Mouse (Mus musculus) left cerebral cortex, adult 11 months (tissue): ENCODE results near the gene Pigr.

Source experiments
- DNase-seq: peaks from one replicate; pipeline ENCODE4 v3.0.0; 2022; ENCODE audit warnings: low spot score

Gene Pigr

GRCm38 (mm10) chr1:130829906-130830830, 3.7 kb downstream of the Pigr start:
- DNase-seq, result no peak

- DNase-seq, result no peak
These were observed 6.0 kb downstream of the Pigr start for GRCm38 (mm10) chr1:130832230-130833149.

GRCm38 (mm10) chr1:130835161-130835936, 8.9 kb downstream of the Pigr start:
- DNase-seq, result no peak

GRCm38 (mm10) chr1:130838288-130838687, 11.8 kb downstream of the Pigr start:
- DNase-seq, result no peak

- no peak for DNase-seq
These were observed 14.3 kb downstream of the Pigr start for GRCm38 (mm10) chr1:130840599-130841379.

- DNase-seq, result no peak
These were observed 15.1 kb downstream of the Pigr start for GRCm38 (mm10) chr1:130841621-130842020.

GRCm38 (mm10) chr1:130844516-130844915, 18.0 kb downstream of the Pigr start:
- no peak for DNase-seq

- no peak for DNase-seq
These were observed 23.2 kb downstream of the Pigr start for GRCm38 (mm10) chr1:130849530-130850214.

GRCm38 (mm10) chr1:130850405-130850804, 23.9 kb downstream of the Pigr start:
- DNase-seq, result no peak

- DNase-seq, result no peak
These were observed 28.3 kb downstream of the Pigr start for GRCm38 (mm10) chr1:130854819-130855218.

- DNase-seq, result no peak
These were observed 29.2 kb downstream of the Pigr start for GRCm38 (mm10) chr1:130855723-130856122.

- no peak for DNase-seq
These were observed 31.0 kb downstream of the Pigr start for GRCm38 (mm10) chr1:130857456-130857855.

GRCm38 (mm10) chr1:130864238-130864637, 37.8 kb downstream of the Pigr start:
- DNase-seq, result no peak

- DNase-seq, result no peak
These were observed 38.3 kb downstream of the Pigr start for GRCm38 (mm10) chr1:130864741-130865140.

GRCm38 (mm10) chr1:130865541-130866221, 39.2 kb downstream of the Pigr start, which contains the start of gene Fcmr:
TSS of gene Fcmr (plus strand) at chr1:130865669.
- no peak for DNase-seq

- DNase-seq, result no peak
These were observed 46.4 kb downstream of the Pigr start for GRCm38 (mm10) chr1:130872912-130873311.

- DNase-seq, result peak; percentile 48
These were observed 48.7 kb downstream of the Pigr start for GRCm38 (mm10) chr1:130875139-130875538.

GRCm38 (mm10) chr1:130875910-130876309, 49.4 kb downstream of the Pigr start:
- DNase-seq, result no peak

GRCm38 (mm10) chr1:130876931-130877509, 50.5 kb downstream of the Pigr start:
- peak; percentile 52 for DNase-seq
